Mouse (Mus musculus): ENCODE data around the gene Qsox2. TPM values are rescaled to one million over a fixed set of nuclear protein-coding genes. Genes with fewer than 3 reads are reported as not detected.

The Qsox2 gene
- polyA plus RNA-seq, 1 experiment, result 22.0 TPM

- TF ChIP-seq POLR2A (IDR thresholded peaks at IDR 0.05; ENCODE audit: extremely low read depth, insufficient read depth, low read length) (no peak), CTCF (IDR thresholded peaks at IDR 0.05; ENCODE audit: extremely low read depth, insufficient read depth, low read length) (no peak)
- H3K4me3 ChIP-seq (ENCODE audit: insufficient read depth, low read length), result no peak overlapping the region
- H3K27ac ChIP-seq (ENCODE audit: insufficient read depth, low read length), result no peak overlapping the region
- H3K4me1 ChIP-seq (ENCODE audit: control insufficient read depth, insufficient read depth, low read length), result no peaks in the 10 kb centered on the region
Measured at GRCm38 (mm10) chr2:26175191-26175590, 62.1 kb downstream of the Qsox2 start.

- Histone ChIP-seq H3K4me3 (ENCODE audit: insufficient read depth, low read length) (no peak overlapping the region), H3K4me1 (ENCODE audit: control insufficient read depth, insufficient read depth, low read length) (no peaks in the 10 kb centered on the region), H3K27ac (ENCODE audit: insufficient read depth, low read length) (no peak overlapping the region)
- TF ChIP-seq POLR2A (IDR thresholded peaks at IDR 0.05; ENCODE audit: extremely low read depth, insufficient read depth, low read length) (no peak), CTCF (IDR thresholded peaks at IDR 0.05; ENCODE audit: extremely low read depth, insufficient read depth, low read length) (no peak)
Measured at GRCm38 (mm10) chr2:26172166-26172565, 65.2 kb downstream of the Qsox2 start.

- Histone ChIP-seq H3K27ac (ENCODE audit: insufficient read depth, low read length) (no peak overlapping the region), H3K4me1 (ENCODE audit: control insufficient read depth, insufficient read depth, low read length) (no peaks in the 10 kb centered on the region), H3K4me3 (ENCODE audit: insufficient read depth, low read length) (no peak overlapping the region)
- TF ChIP-seq CTCF (IDR thresholded peaks at IDR 0.05; ENCODE audit: extremely low read depth, insufficient read depth, low read length) (no peak), POLR2A (IDR thresholded peaks at IDR 0.05; ENCODE audit: extremely low read depth, insufficient read depth, low read length) (no peak)
Measured at GRCm38 (mm10) chr2:26170376-26170775, 66.9 kb downstream of the Qsox2 start.

GRCm38 (mm10) chr2:26168843-26169579 lies 68.3 kb downstream of the Qsox2 start:
- TF ChIP-seq POLR2A (IDR thresholded peaks at IDR 0.05; ENCODE audit: extremely low read depth, insufficient read depth, low read length) (no peak), CTCF (IDR thresholded peaks at IDR 0.05; ENCODE audit: extremely low read depth, insufficient read depth, low read length) (no peak)
- Histone ChIP-seq H3K27ac (ENCODE audit: insufficient read depth, low read length) (no peak overlapping the region), H3K4me3 (ENCODE audit: insufficient read depth, low read length) (no peak overlapping the region), H3K4me1 (ENCODE audit: control insufficient read depth, insufficient read depth, low read length) (no peaks in the 10 kb centered on the region)

- no peaks in the 10 kb centered on the region for H3K4me1 ChIP-seq (ENCODE audit: control insufficient read depth, insufficient read depth, low read length)
- H3K4me3 ChIP-seq (ENCODE audit: insufficient read depth, low read length), result no peak overlapping the region
- no peak overlapping the region for H3K27ac ChIP-seq (ENCODE audit: insufficient read depth, low read length)
- TF ChIP-seq POLR2A (IDR thresholded peaks at IDR 0.05; ENCODE audit: extremely low read depth, insufficient read depth, low read length) (no peak), CTCF (IDR thresholded peaks at IDR 0.05; ENCODE audit: extremely low read depth, insufficient read depth, low read length) (no peak)
Measured at GRCm38 (mm10) chr2:26166890-26167289, 70.4 kb downstream of the Qsox2 start.

Other genes with a start within 250 kb of the Qsox2 start
- gene Ubac1, start 215.8 kb downstream of the Qsox2 start, polyA plus RNA-seq (2012; rRNA removed), result 70.3 and 76.6 TPM in 2 replicates
- gene Nacc2, start 114.3 kb downstream of the Qsox2 start, polyA plus RNA-seq (2012; rRNA removed), result 46.9 and 53.6 TPM in 2 replicates
- 0.06 TPM in 1 of 2 replicates, not detected in the other for gene Lhx3, start 29.2 kb downstream of the Qsox2 start, polyA plus RNA-seq (2012; rRNA removed)
- 0.85 and 2.2 TPM in 2 replicates for gene Ccdc187, start 57.0 kb upstream of the Qsox2 start, polyA plus RNA-seq (2012; rRNA removed)
- 45.3 and 49.2 TPM in 2 replicates for gene Gpsm1, start 78.0 kb upstream of the Qsox2 start, polyA plus RNA-seq (2012; rRNA removed)
- gene Dnlz, start 114.6 kb upstream of the Qsox2 start, polyA plus RNA-seq (2012; rRNA removed), result 37.9 and 38.0 TPM in 2 replicates
- gene Card9, start 123.4 kb upstream of the Qsox2 start, polyA plus RNA-seq (2012; rRNA removed), result 5.2 and 5.3 TPM in 2 replicates
- 81.7 and 92.4 TPM in 2 replicates for gene Snapc4, start 143.1 kb upstream of the Qsox2 start, polyA plus RNA-seq (2012; rRNA removed)
- 284 and 325 TPM in 2 replicates for gene Entr1, start 151.8 kb upstream of the Qsox2 start, polyA plus RNA-seq (2012; rRNA removed)
- gene Pmpca, start 151.8 kb upstream of the Qsox2 start, polyA plus RNA-seq (2012; rRNA removed), result 102 TPM in 2 replicates
- 28.7 and 32.6 TPM in 2 replicates for gene Inpp5e, start 171.7 kb upstream of the Qsox2 start, polyA plus RNA-seq (2012; rRNA removed)
- 30.6 and 32.2 TPM in 2 replicates for gene Sec16a, start 207.7 kb upstream of the Qsox2 start, polyA plus RNA-seq (2012; rRNA removed)

All from cortical plate, adult 2 months (tissue).